In the genomic region with DNA sequence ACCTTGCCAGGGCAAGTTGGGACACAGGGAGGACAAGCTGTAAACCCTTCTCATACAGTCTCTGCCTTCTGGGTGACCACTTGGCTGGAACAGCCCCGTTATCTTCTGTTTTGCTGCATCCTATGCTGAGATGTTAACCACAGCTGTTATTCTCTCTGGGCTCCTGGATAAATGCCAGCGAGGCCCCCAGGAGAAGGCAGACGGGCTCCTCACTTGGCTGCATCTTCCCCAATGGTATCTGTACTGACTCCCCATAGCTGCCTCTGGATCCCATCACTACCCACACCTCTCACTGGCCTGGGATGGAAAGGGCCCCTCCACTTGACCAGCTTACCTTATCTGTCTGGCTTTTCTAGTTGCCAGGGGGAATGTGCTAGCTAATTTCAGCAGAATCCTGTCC, we compare ENCODE assay signal across 26 mouse cellular contexts. TPM values are rescaled to one million over a fixed set of nuclear protein-coding genes. Genes with fewer than 3 reads are reported as not detected.
A peak's percentile ranks its signal among the peaks of the same experiment; 100 is the strongest.
DNase-seq lines count a peak whose midpoint lies in the region; ATAC-seq lines count a peak whose summit lies in the region.
"Had no signal": no experiment of that assay in that cellular context is flagged by ENCODE, and none has a peak within 500 bp of the region (broad histone marks: within the 10 kb centered on the region; RNA-seq: fewer than 3 reads in every experiment).

No protein-coding gene starts in this region.

- no peak for DNase-seq in heart, postnatal 36 days
- DNase-seq in kidney, postnatal 14 days: no peak
- no peak for DNase-seq in lung, postnatal 25 days (ENCODE audit: low spot score)
- no peak for DNase-seq in right cerebral cortex, postnatal 36 days (ENCODE audit: low spot score in 2 of 2)
- DNase-seq: B cell, adult 2 months; cerebellum, adult 9-10 months; forebrain, postnatal 0 days; gastrocnemius, postnatal 25 days; liver, postnatal 0 days; thymus, postnatal 14 days had no signal

- no peaks in the 10 kb centered on the region for H3K9me3 ChIP-seq in heart, embryonic 15.5 days (replicated peaks)
- no peaks in the 10 kb centered on the region for H3K9me3 ChIP-seq in kidney, embryonic 16.5 days (ENCODE audit: low read length)
- no peaks in the 10 kb centered on the region for H3K9me3 ChIP-seq in lung, embryonic 15.5 days
- no peaks in the 10 kb centered on the region for H3K9me3 ChIP-seq in intestine, embryonic 15.5 days
- H3K9me3 ChIP-seq: G1E; hindbrain, embryonic 12.5 days had no signal

- H3K27ac ChIP-seq in heart, embryonic 15.5 days: no peak overlapping the region
- H3K27ac ChIP-seq in kidney, embryonic 16.5 days (ENCODE audit: low read length): peak overlapping the region; percentile 26; the same call in 1 of the 2 replicates
- H3K27ac ChIP-seq in lung, embryonic 15.5 days: no peak overlapping the region
- H3K27ac ChIP-seq in intestine, embryonic 15.5 days: peak overlapping the region; percentile 51
- H3K27ac ChIP-seq: hindbrain, embryonic 12.5 days; macrophage had no signal

- intact Hi-C loops in heart, postnatal 36 days (cut with DNase I): no loop called here

- no peaks in the 10 kb centered on the region for H3K36me3 ChIP-seq in heart, embryonic 15.5 days
- no peaks in the 10 kb centered on the region for H3K36me3 ChIP-seq in kidney, embryonic 16.5 days (ENCODE audit: insufficient read depth, low read length)
- no peaks in the 10 kb centered on the region for H3K36me3 ChIP-seq in lung, embryonic 15.5 days
- no peaks in the 10 kb centered on the region for H3K36me3 ChIP-seq in intestine, embryonic 15.5 days
- H3K36me3 ChIP-seq: G1E; hindbrain, embryonic 12.5 days had no signal

- no peak overlapping the region for H3K4me2 ChIP-seq in heart, embryonic 15.5 days
- H3K4me2 ChIP-seq in kidney, embryonic 16.5 days (replicated peaks; ENCODE audit: low read depth, low read length): no peak overlapping the region
- H3K4me2 ChIP-seq in lung, embryonic 15.5 days: no peak overlapping the region
- no peak overlapping the region for H3K4me2 ChIP-seq in intestine, embryonic 15.5 days (replicated peaks)
- H3K4me2 ChIP-seq: hindbrain, embryonic 12.5 days had no signal

- ATAC-seq in heart, embryonic 15.5 days (replicated peaks; ENCODE audit: insufficient number of reproducible peaks, insufficient read depth, low FRiP score, low read depth): peak; percentile 39; the same call in 1 of the 2 replicates
- no peak for ATAC-seq in kidney, embryonic 16.5 days (ENCODE audit: low FRiP score, low TSS enrichment)
- peak; percentile 47; the same call in 1 of the 2 replicates for ATAC-seq in lung, embryonic 15.5 days (ENCODE audit: borderline replicate concordance, extremely low read depth, low FRiP score, low TSS enrichment)
- no peak for ATAC-seq in intestine, embryonic 15.5 days
- ATAC-seq: forebrain, postnatal 0 days; inflammation-experienced regulatory T-cells, adult 6 months; liver, postnatal 0 days; midbrain, embryonic 16.5 days; Patski had no signal

- no peaks in the 10 kb centered on the region for H3K27me3 ChIP-seq in heart, embryonic 15.5 days
- no peaks in the 10 kb centered on the region for H3K27me3 ChIP-seq in kidney, embryonic 16.5 days (ENCODE audit: insufficient read depth, low read length)
- no peaks in the 10 kb centered on the region for H3K27me3 ChIP-seq in lung, embryonic 15.5 days
- no peaks in the 10 kb centered on the region for H3K27me3 ChIP-seq in intestine, embryonic 15.5 days (replicated peaks)

- H3K4me3 ChIP-seq in heart, embryonic 15.5 days: no peak overlapping the region
- H3K4me3 ChIP-seq in kidney, embryonic 16.5 days (ENCODE audit: low read length): no peak overlapping the region
- H3K4me3 ChIP-seq in lung, embryonic 15.5 days: no peak overlapping the region
- no peak overlapping the region for H3K4me3 ChIP-seq in intestine, embryonic 15.5 days (replicated peaks)
- H3K4me3 ChIP-seq: hindbrain, embryonic 12.5 days had no signal

- H3K4me1 ChIP-seq in heart, embryonic 15.5 days (replicated peaks): peaks cover 13% of the 10 kb centered on the region
- H3K4me1 ChIP-seq in kidney, embryonic 16.5 days (ENCODE audit: insufficient read depth, low read length): peaks cover 33% of the 10 kb centered on the region
- H3K4me1 ChIP-seq in lung, embryonic 15.5 days: peaks cover 17% of the 10 kb centered on the region
- H3K4me1 ChIP-seq in intestine, embryonic 15.5 days (replicated peaks): peaks cover 31% of the 10 kb centered on the region

- no peak overlapping the region for H3K9ac ChIP-seq in heart, embryonic 15.5 days
- H3K9ac ChIP-seq in kidney, embryonic 16.5 days (replicated peaks; ENCODE audit: low read length): no peak overlapping the region
- no peak overlapping the region for H3K9ac ChIP-seq in lung, embryonic 15.5 days
- H3K9ac ChIP-seq in intestine, embryonic 15.5 days: no peak overlapping the region
- H3K9ac ChIP-seq: forebrain, postnatal 0 days; hindbrain, embryonic 12.5 days; liver, postnatal 0 days had no signal

- 28% methylated on average over 3 of the region's 3 CpGs for WGBS in heart, embryonic 15.5 days
- WGBS in kidney, embryonic 16.5 days: 45% methylated on average over 3 of the region's 3 CpGs
- WGBS in lung, embryonic 15.5 days: 34% methylated on average over 3 of the region's 3 CpGs
- WGBS in intestine, embryonic 15.5 days: 30% methylated on average over 3 of the region's 3 CpGs

RNA-seq across cellular contexts. Expression of a gene that starts 13.2 kb away (rescaled TPM):
- 1.2 and 1.8 TPM in 2 replicates for polyA plus RNA-seq in heart, embryonic 15.5 days (2015; fragmentation: Nextera tagmentation; extraction: Ambion mirVana)
- total RNA-seq in heart, postnatal 36 days (2021): not detected
- 7.4 and 10.2 TPM in 2 replicates for polyA plus RNA-seq in kidney, embryonic 16.5 days (2015; fragmentation: Nextera tagmentation; extraction: Ambion mirVana)
- 0.89 and 1.3 TPM in 2 replicates for polyA plus RNA-seq in lung, embryonic 15.5 days (2015; fragmentation: Nextera tagmentation; extraction: Ambion mirVana)
- 2.4 and 2.8 TPM in 2 replicates for polyA plus RNA-seq in intestine, embryonic 15.5 days (2015; fragmentation: Nextera tagmentation; extraction: Ambion mirVana)
- total RNA-seq: adrenal gland, adult 18-20 months; adrenal gland, postnatal 36 days; CH12.LX; gastrocnemius, postnatal 25 days; heart, adult 18-20 months; liver, adult 2 months; neutrophil, adult 5-6 weeks had no signal
- polyA plus RNA-seq: G1E; inflammation-experienced regulatory T-cells, adult 6 months; liver, adult 2 months; liver, postnatal 0 days; macrophage; Patski had no signal

RNA-seq across cellular contexts. Expression of a gene that starts 57.0 kb away (rescaled TPM):
- 0.26 and 1.6 TPM in 2 replicates for polyA plus RNA-seq in heart, embryonic 15.5 days (2015; fragmentation: Nextera tagmentation; extraction: Ambion mirVana)
- under 1 TPM in 1 of 2 experiments, not detected in 1; 0.08 TPM for total RNA-seq in heart, postnatal 36 days (2021)
- polyA plus RNA-seq in kidney, embryonic 16.5 days (2015; fragmentation: Nextera tagmentation; extraction: Ambion mirVana): 3.2 and 3.3 TPM in 2 replicates
- 1.1 and 1.2 TPM in 2 replicates for polyA plus RNA-seq in lung, embryonic 15.5 days (2015; fragmentation: Nextera tagmentation; extraction: Ambion mirVana)
- 2.3 and 2.8 TPM in 2 replicates for polyA plus RNA-seq in intestine, embryonic 15.5 days (2015; fragmentation: Nextera tagmentation; extraction: Ambion mirVana)
- total RNA-seq: gastrocnemius, postnatal 25 days had no signal
- polyA plus RNA-seq: G1E had no signal

Comparison
In these comparisons a context has a peak if more than half of its experiments do, and no peak if none do; other contexts are left out.
1. ATAC-seq: peak in heart, embryonic 15.5 days (single experiment) and lung, embryonic 15.5 days (single experiment); none in kidney, embryonic 16.5 days (single experiment) and intestine, embryonic 15.5 days (single experiment).
2. H3K27ac ChIP-seq: peak in kidney, embryonic 16.5 days (single experiment) and intestine, embryonic 15.5 days (single experiment); none in heart, embryonic 15.5 days (single experiment) and lung, embryonic 15.5 days (single experiment).